Mouse (Mus musculus): ENCODE measurements around the gene Prcd. TPM values are rescaled to one million over a fixed set of nuclear protein-coding genes. Genes with fewer than 3 reads are reported as not detected.

The Prcd gene
- total and polyA plus RNA-seq, 2 experiments from 2014 or later, result 6.0 TPM; not detected in 1

DNA sequence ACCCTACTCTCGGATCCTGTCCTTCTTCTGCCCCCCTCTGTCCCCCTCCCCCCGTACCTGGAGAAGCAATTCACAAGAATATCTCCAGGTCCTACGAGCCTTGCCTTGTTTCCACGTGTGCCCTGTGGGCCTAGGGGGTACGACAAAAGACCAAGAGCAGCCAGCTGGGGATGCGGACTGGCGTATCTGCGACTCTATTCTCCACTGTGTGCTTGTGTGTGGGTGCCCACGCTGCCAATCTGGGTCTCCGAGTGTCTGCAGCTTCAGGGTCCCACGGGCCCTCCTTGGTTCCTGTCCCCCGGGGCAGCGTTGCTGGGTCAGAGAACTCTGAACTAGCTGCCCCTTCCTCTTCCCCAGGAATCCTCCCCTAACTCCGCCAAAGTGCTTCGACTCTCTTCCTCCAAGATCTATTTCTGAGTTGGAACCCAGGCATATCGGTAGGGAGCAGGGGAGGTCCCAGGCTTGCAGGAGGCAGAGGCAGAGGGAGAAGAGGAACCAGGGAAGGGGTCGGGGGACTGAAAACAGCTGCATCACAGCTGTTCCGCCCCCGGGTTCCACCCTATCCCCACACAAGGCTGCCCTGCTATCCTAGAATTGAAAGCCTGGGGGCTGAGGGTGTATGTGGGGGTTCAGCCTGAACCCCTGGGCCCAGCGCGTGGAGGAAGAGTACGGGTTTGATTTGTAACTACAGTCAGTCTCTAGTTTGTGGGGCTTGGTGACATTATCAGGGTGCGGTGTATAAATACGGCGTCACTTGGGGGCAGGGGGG lies 820 bp upstream of the Prcd start:
- peak overlapping the region; percentile 86 for H3K9ac ChIP-seq (replicated peaks; ENCODE audit: low read length, poor library complexity, severe bottlenecking)
- peak overlapping the region; percentile 79 for H3K4me2 ChIP-seq (ENCODE audit: low read depth, low read length, poor library complexity, severe bottlenecking)
- TF ChIP-seq CTCF (IDR thresholded peaks at IDR 0.05), result no peak
- no peak for ATAC-seq (ENCODE audit: low FRiP score)
- DNase-seq (ENCODE audit: low spot score), result no peak
- peaks cover 8% of the 10 kb centered on the region; the same call in 1 of the 2 replicates for H3K4me1 ChIP-seq (ENCODE audit: insufficient read depth, low read length)
- peaks cover 10% of the 10 kb centered on the region for H3K36me3 ChIP-seq (ENCODE audit: insufficient read depth, low read length)
- H3K27me3 ChIP-seq (ENCODE audit: insufficient read depth, low read length), result no peaks in the 10 kb centered on the region
- no peaks in the 10 kb centered on the region for H3K9me3 ChIP-seq (ENCODE audit: low read length)
- H3K27ac ChIP-seq (ENCODE audit: low read depth, low read length), result no peak overlapping the region
- H3K4me3 ChIP-seq (ENCODE audit: low read depth, low read length), result peak overlapping the region; percentile 69
- WGBS, result 65% methylated on average over 25 of the region's 25 CpGs

GRCm38 (mm10) chr11:116653709-116654221 lies 431 bp downstream of the Prcd start:
- Histone ChIP-seq H3K27ac (ENCODE audit: low read depth, low read length) (0 out of 2 replicates have a peak overlapping the region, but pooled peaks have one; percentile 26), H3K4me1 (ENCODE audit: insufficient read depth, low read length) (peaks cover 10% of the 10 kb centered on the region; the same call in 1 of the 2 replicates), H3K9me3 (ENCODE audit: low read length) (no peaks in the 10 kb centered on the region), H3K4me2 (ENCODE audit: low read depth, low read length, poor library complexity, severe bottlenecking) (peak overlapping the region; percentile 79), H3K9ac (replicated peaks; ENCODE audit: low read length, poor library complexity, severe bottlenecking) (peak overlapping the region; percentile 86), H3K4me3 (ENCODE audit: low read depth, low read length) (peak overlapping the region; percentile 69), H3K27me3 (ENCODE audit: insufficient read depth, low read length) (no peaks in the 10 kb centered on the region), H3K36me3 (ENCODE audit: insufficient read depth, low read length) (peaks cover 10% of the 10 kb centered on the region)
- DNase-seq (ENCODE audit: low spot score) (peak; percentile 56), ATAC-seq (ENCODE audit: low FRiP score) (peak; percentile 41; the same call in 1 of the 2 replicates)
- under 1% methylated on average over 46 of the region's 47 CpGs for WGBS
- no peak for TF ChIP-seq CTCF (IDR thresholded peaks at IDR 0.05)

- H3K27me3 ChIP-seq (ENCODE audit: insufficient read depth, low read length), result no peaks in the 10 kb centered on the region
- H3K9me3 ChIP-seq (ENCODE audit: low read length), result no peaks in the 10 kb centered on the region
- WGBS, result 7% methylated on average over 28 of the region's 28 CpGs
- peaks cover 5% of the 10 kb centered on the region for H3K36me3 ChIP-seq (ENCODE audit: insufficient read depth, low read length)
- peak; percentile 59; the same call in 1 of the 2 replicates for ATAC-seq (ENCODE audit: low FRiP score)
- DNase-seq (ENCODE audit: low spot score), result peak; percentile 27
- peak within 1 kb of the TSS; percentile 69 for H3K4me3 ChIP-seq (ENCODE audit: low read depth, low read length)
- H3K4me1 ChIP-seq (ENCODE audit: insufficient read depth, low read length), result peaks cover 10% of the 10 kb centered on the region; the same call in 1 of the 2 replicates
- H3K27ac ChIP-seq (ENCODE audit: low read depth, low read length), result 0 out of 2 replicates have a peak within 1 kb of the TSS, but pooled peaks have one; percentile 26
- peak within 1 kb of the TSS; percentile 86 for H3K9ac ChIP-seq (replicated peaks; ENCODE audit: low read length, poor library complexity, severe bottlenecking)
- peak within 1 kb of the TSS; percentile 79 for H3K4me2 ChIP-seq (ENCODE audit: low read depth, low read length, poor library complexity, severe bottlenecking)
- TF ChIP-seq CTCF (IDR thresholded peaks at IDR 0.05), result no peak
Observed at GRCm38 (mm10) chr11:116654255-116654821, 1.0 kb downstream of the Prcd start, which contains the start of gene Cygb. Cygb (minus strand) TSS chr11:116654313.

DNA sequence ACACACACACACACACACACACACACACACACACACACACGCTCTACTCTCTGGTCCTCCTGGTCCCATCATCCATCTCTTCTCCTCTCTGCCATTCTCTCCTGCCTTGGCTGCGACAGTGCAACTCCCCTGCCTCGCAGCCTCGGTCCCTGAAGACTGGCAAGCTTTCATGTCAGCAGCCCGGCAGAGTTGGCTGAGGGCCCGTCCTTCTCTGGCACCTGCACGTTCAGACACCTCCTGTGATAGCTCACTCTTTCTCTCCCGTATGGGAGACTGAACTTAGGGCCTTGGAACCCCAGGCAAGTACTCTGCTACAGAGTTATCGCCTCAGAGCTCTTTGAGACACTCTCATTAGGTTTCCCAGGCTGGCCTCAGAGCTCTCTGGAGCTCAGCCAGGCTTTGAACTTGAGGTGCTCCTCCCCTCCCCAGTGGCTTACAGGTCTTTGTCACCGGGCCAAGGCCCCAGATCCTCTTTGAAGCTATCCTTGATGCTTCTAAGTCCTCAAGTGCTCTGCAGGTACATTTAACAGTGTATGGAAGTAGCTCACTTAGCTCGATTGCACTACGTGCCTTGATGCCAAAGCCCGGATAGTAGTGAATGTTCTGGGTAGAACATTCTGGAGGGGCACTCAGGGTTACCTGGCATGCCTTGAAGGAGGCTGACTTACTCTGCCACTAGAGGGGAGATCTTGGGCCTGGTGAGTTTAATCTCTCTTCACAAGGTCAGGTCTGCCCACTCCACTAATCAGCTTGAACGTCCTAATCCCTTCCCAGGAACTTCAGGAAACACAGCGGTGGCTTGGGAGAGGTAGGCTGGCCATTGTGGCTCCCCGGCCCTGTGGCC lies 3.2 kb downstream of the Prcd start:
- WGBS, result 50% methylated on average over 16 of the region's 16 CpGs
- no peaks in the 10 kb centered on the region for H3K9me3 ChIP-seq (ENCODE audit: low read length)
- H3K4me2 ChIP-seq (ENCODE audit: low read depth, low read length, poor library complexity, severe bottlenecking), result no peak overlapping the region
- no peak for DNase-seq (ENCODE audit: low spot score)
- H3K4me3 ChIP-seq (ENCODE audit: low read depth, low read length), result no peak overlapping the region
- no peaks in the 10 kb centered on the region for H3K27me3 ChIP-seq (ENCODE audit: insufficient read depth, low read length)
- peaks cover 15% of the 10 kb centered on the region; the same call in 1 of the 2 replicates for H3K4me1 ChIP-seq (ENCODE audit: insufficient read depth, low read length)
- no peaks in the 10 kb centered on the region for H3K36me3 ChIP-seq (ENCODE audit: insufficient read depth, low read length)
- ATAC-seq (ENCODE audit: low FRiP score), result no peak
- no peak for TF ChIP-seq CTCF (IDR thresholded peaks at IDR 0.05)
- H3K27ac ChIP-seq (ENCODE audit: low read depth, low read length), result no peak overlapping the region
- H3K9ac ChIP-seq (replicated peaks; ENCODE audit: low read length, poor library complexity, severe bottlenecking), result no peak overlapping the region
